Mouse (Mus musculus): ENCODE data around the gene Bloc1s3. TPM values are rescaled to one million over a fixed set of nuclear protein-coding genes. Genes with fewer than 3 reads are reported as not detected.

The Bloc1s3 gene
- polyA plus RNA-seq (2017; shearing (Covaris generic)), result 3.8 TPM

GRCm38 (mm10) chr7:19508150-19508923 lies at the start of gene Bloc1s3, which contains the start of gene Trappc6a:
Bloc1s3 (minus strand) TSS chr7:19508367.
Trappc6a (plus strand) TSS chr7:19508395.

GRCm38 (mm10) chr7:19517652-19518365 lies 9.6 kb upstream of the Bloc1s3 start, which contains the start of gene Nkpd1:
Nkpd1 (plus strand) TSS chr7:19517838.

GRCm38 (mm10) chr7:19462884-19463381 lies 45.2 kb downstream of the Bloc1s3 start, which contains the start of gene Exoc3l2:
Exoc3l2 (plus strand) TSS chr7:19463331.

GRCm38 (mm10) chr7:19458591-19459111 lies 49.5 kb downstream of the Bloc1s3 start, which contains the start of gene Mark4:
Mark4 (minus strand) TSS chr7:19458821.

Other genes with a start within 250 kb of the Bloc1s3 start
- 193 TPM for gene Vasp, start 236.6 kb downstream of the Bloc1s3 start, polyA plus RNA-seq (2017; shearing (Covaris generic))
- gene Ppm1n, start 228.3 kb downstream of the Bloc1s3 start, polyA plus RNA-seq (2017; shearing (Covaris generic)), result not detected
- gene Rtn2, start 225.7 kb downstream of the Bloc1s3 start, polyA plus RNA-seq (2017; shearing (Covaris generic)), result not detected
- 7.9 TPM for gene Fosb, start 198.3 kb downstream of the Bloc1s3 start, polyA plus RNA-seq (2017; shearing (Covaris generic))
- gene Ercc1, start 163.6 kb downstream of the Bloc1s3 start, polyA plus RNA-seq (2017; shearing (Covaris generic)), result 67.3 TPM
- gene Cd3eap, start 148.9 kb downstream of the Bloc1s3 start, polyA plus RNA-seq (2017; shearing (Covaris generic)), result 9.8 TPM
- gene Ppp1r13l, start 148.6 kb downstream of the Bloc1s3 start, polyA plus RNA-seq (2017; shearing (Covaris generic)), result 0.25 TPM
- gene Ercc2, start 126.4 kb downstream of the Bloc1s3 start, polyA plus RNA-seq (2017; shearing (Covaris generic)), result 9.8 TPM
- gene Klc3, start 104.3 kb downstream of the Bloc1s3 start, polyA plus RNA-seq (2017; shearing (Covaris generic)), result 11.8 TPM
- not detected for gene Ckm, start 103.6 kb downstream of the Bloc1s3 start, polyA plus RNA-seq (2017; shearing (Covaris generic))
- gene Mark4, start 49.5 kb downstream of the Bloc1s3 start, polyA plus RNA-seq (2017; shearing (Covaris generic)), result 8.7 TPM
- not detected for gene Exoc3l2, start 45.0 kb downstream of the Bloc1s3 start, polyA plus RNA-seq (2017; shearing (Covaris generic))
- 58.6 TPM for gene Trappc6a, start within 50 bp of the Bloc1s3 start, polyA plus RNA-seq (2017; shearing (Covaris generic))
- gene Nkpd1, start 9.5 kb upstream of the Bloc1s3 start, polyA plus RNA-seq (2017; shearing (Covaris generic)), result not detected
- 26.1 TPM for gene Ppp1r37, start 54.7 kb upstream of the Bloc1s3 start, polyA plus RNA-seq (2017; shearing (Covaris generic))
- not detected for gene Zfp296, start 68.9 kb upstream of the Bloc1s3 start, polyA plus RNA-seq (2017; shearing (Covaris generic))
- gene Gemin7, start 69.2 kb upstream of the Bloc1s3 start, polyA plus RNA-seq (2017; shearing (Covaris generic)), result 80.0 TPM
- gene Clasrp, start 96.1 kb upstream of the Bloc1s3 start, polyA plus RNA-seq (2017; shearing (Covaris generic)), result 71.6 TPM
- 102 TPM for gene Relb, start 121.1 kb upstream of the Bloc1s3 start, polyA plus RNA-seq (2017; shearing (Covaris generic))
- gene Clptm1, start 156.7 kb upstream of the Bloc1s3 start, polyA plus RNA-seq (2017; shearing (Covaris generic)), result 129 TPM
- gene Apoc2, start 169.6 kb upstream of the Bloc1s3 start, polyA plus RNA-seq (2017; shearing (Covaris generic)), result not detected
- not detected for gene Gm44805, start 173.1 kb upstream of the Bloc1s3 start, polyA plus RNA-seq (2017; shearing (Covaris generic))
- gene Apoc4, start 173.1 kb upstream of the Bloc1s3 start, polyA plus RNA-seq (2017; shearing (Covaris generic)), result not detected
- not detected for gene Apoc1, start 184.3 kb upstream of the Bloc1s3 start, polyA plus RNA-seq (2017; shearing (Covaris generic))
- 6.1 TPM for gene Apoe, start 190.8 kb upstream of the Bloc1s3 start, polyA plus RNA-seq (2017; shearing (Covaris generic))
- 78.5 TPM for gene Tomm40, start 207.1 kb upstream of the Bloc1s3 start, polyA plus RNA-seq (2017; shearing (Covaris generic))
- gene Nectin2, start 242.1 kb upstream of the Bloc1s3 start, polyA plus RNA-seq (2017; shearing (Covaris generic)), result not detected